Mouse (Mus musculus) C2C12 (cell line): ENCODE data around the gene Ggn.

Experiments
- CTCF ChIP-seq: IDR thresholded peaks from one replicate; pipeline ENCODE4 v1.5.1; 2011; ENCODE audit not compliant: control insufficient read depth, insufficient read depth, insufficient read length
- MYOG ChIP-seq: IDR thresholded peaks from one replicate; pipeline ENCODE4 v1.6.1; 2011; ENCODE audit not compliant: control insufficient read depth, insufficient read length; ENCODE audit errors: extremely low read depth

GRCm38 (mm10) chr7:29213675-29214082 is 43.7 kb downstream of the Ggn start, which contains the start of gene Catsperg1:
- TF ChIP-seq CTCF = no peak
- no peak for TF ChIP-seq MYOG
